ENCODE assay signal across 9 mouse cellular contexts in the genomic region with DNA sequence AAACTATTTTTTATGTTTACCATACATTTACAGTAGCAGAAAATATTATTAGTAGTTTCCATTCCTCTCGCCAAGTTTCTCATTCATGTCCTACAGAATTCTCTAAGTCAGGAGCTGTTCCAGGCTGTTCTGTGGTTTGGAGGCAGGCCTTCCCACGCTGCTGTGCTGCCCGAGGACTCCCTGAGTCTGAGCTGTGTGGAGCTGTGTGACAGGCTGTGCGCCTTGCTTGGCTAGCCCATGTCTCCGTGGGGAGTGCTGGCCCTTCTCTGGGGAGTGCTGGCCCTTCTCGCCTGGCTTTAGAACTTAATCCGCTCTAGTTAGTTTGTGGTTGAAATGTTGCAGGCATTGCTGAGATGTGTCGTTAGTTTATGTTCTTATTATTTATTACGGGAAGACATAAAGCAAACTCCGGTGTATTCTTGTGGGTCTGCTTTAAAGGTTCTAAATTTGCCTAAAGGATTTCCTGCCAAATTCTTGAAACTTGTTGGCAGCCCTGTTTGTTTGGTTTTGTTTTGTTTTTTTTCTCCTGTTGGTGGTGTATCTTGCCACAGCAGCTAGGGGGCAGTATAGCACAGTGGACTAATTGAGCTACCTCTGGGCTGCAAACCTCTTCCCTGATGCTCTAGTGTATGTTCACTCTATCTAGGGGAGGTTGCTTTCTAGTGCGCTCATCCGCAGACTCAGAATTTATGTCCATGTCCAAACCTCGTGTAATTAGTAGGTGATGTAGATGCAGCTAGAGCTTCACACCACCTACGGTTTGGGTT. TPM values are rescaled to one million over a fixed set of nuclear protein-coding genes. Genes with fewer than 3 reads are reported as not detected.
DNase-seq lines count a peak whose midpoint lies in the region; TF ChIP-seq lines count a peak whose summit lies in the region.
"Had no signal": no experiment of that assay in that cellular context is flagged by ENCODE, and none has a peak within 500 bp of the region (broad histone marks: within the 10 kb centered on the region; RNA-seq: fewer than 3 reads in every experiment).

No protein-coding gene starts in this region.

- intact Hi-C loops in left cerebral cortex, adult 2 months (cut with DNase I), result loop anchor here (1.0 to 2.0 kb wide), 4 partner anchors 34 to 142 kb away; partner anchors contain the start of gene Med13l
- intact Hi-C loops in gastrocnemius, adult 2 months (cut with DNase I), result loop anchor here (1.0 to 5.0 kb wide), 3 partner anchors 114 to 327 kb away; no protein-coding TSS in a partner anchor

- peak; percentile 57 to 59 for DNase-seq in left cerebral cortex, adult 2 months (ENCODE audit: extremely low spot score in 1 of 2, low spot score in 2 of 2)
- DNase-seq in left cerebral cortex, adult 8-10 months (ENCODE audit: low spot score in 2 of 2), result no peak
- peak; percentile 76 for DNase-seq in ES-CJ7 (ENCODE audit: low read depth, low spot score)
- DNase-seq in c-Kit-positive CD71-positive TER-119-positive erythroid progenitor cells, embryonic 14.5 days (ENCODE audit: low spot score), result peak; percentile 50
- peak; percentile 67 for DNase-seq in gastrocnemius, adult 2 months
- peak; percentile 77 for DNase-seq in kidney, postnatal 14 days
- peak; percentile 48 to 76 for DNase-seq in lung, postnatal 4 days
- peak; percentile 73 for DNase-seq in thymus, postnatal 25 days

- no peak overlapping the region for H3K27ac ChIP-seq in left cerebral cortex, adult 2 months
- peak overlapping the region; percentile 71 for H3K27ac ChIP-seq in gastrocnemius, adult 2 months

- no peak overlapping the region for H3K4me3 ChIP-seq in left cerebral cortex, adult 2 months
- H3K4me3 ChIP-seq in gastrocnemius, adult 2 months, result peak overlapping the region; percentile 38
- H3K4me3 ChIP-seq: erythroblast, embryonic 14.5 days had no signal

- peak; percentile 95 for TF ChIP-seq CTCF in left cerebral cortex, adult 2 months (IDR thresholded peaks at IDR 0.05)
- peak; percentile 95 for TF ChIP-seq CTCF in gastrocnemius, adult 2 months (IDR thresholded peaks at IDR 0.05)

RNA-seq across cellular contexts. Expression of gene Med13l, which starts 34.2 kb away (rescaled TPM):
- total RNA-seq in left cerebral cortex, adult 2 months (2021), result 100 to 1,000 TPM; 118 to 123 TPM
- total RNA-seq in left cerebral cortex, adult 8-10 months (2022), result 100 to 1,000 TPM in 2 of 4 experiments, 10 to 100 TPM in 2; 91.8 to 110 (median 101) TPM
- 10 to 100 TPM; 21.5 to 28.3 TPM for total RNA-seq in gastrocnemius, adult 2 months (2021)

Comparison
In these comparisons a context has a peak if more than half of its experiments do, and no peak if none do; other contexts are left out.
1. DNase-seq: peak in left cerebral cortex, adult 2 months (2 of 2), ES-CJ7 (single experiment), c-Kit-positive CD71-positive TER-119-positive erythroid progenitor cells, embryonic 14.5 days (single experiment), gastrocnemius, adult 2 months (single experiment), kidney, postnatal 14 days (single experiment), lung, postnatal 4 days (2 of 2) and thymus, postnatal 25 days (single experiment); none in left cerebral cortex, adult 8-10 months (0 of 2).